Mouse (Mus musculus): ENCODE data around the gene Tmem151b. TPM values are rescaled to one million over a fixed set of nuclear protein-coding genes. Genes with fewer than 3 reads are reported as not detected.
A peak's percentile ranks its signal among the peaks of the same experiment; 100 is the strongest.

Gene Tmem151b
- not detected in 2 replicates for total RNA-seq (2014; fragmentation: Nextera tagmentation)
- total RNA-seq (2017), result not detected in 2 replicates

DNA sequence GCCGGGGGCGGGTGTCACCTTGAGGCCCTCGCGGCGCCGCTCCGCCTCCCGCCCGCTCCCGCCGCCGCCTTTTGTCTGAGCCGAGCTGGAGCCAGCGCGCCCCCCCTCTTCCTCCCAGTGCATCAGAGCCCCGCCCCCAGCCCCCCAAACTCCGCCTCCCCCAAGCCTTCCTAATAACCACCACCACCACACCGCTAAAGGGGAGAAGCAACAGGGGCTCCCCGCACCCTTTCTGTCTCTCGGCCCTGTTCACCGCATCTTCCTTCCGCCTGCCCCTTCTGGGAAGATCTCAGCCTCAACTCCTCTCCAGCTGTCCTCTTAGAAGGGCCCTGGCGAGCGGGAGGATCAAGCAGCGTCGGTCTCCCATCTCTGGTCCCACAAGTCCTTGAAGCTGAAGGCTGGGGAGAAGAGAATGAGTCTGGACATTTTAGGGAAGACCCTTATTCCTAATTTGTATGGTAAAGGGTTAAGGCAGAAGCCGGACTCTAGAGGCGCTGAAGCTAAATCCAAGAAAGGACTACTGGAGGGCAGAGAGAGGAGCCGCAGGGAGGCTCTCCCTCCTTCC is at the start of gene Tmem151b:
TSS of gene Tmem151b (minus strand) at position 61 of the 565 bp plus-strand sequence.
- 0 out of 2 replicates have a peak, but pooled peaks have one; percentile 5 for ATAC-seq (replicated peaks; ENCODE audit: poor library complexity, severe bottlenecking)

DNA sequence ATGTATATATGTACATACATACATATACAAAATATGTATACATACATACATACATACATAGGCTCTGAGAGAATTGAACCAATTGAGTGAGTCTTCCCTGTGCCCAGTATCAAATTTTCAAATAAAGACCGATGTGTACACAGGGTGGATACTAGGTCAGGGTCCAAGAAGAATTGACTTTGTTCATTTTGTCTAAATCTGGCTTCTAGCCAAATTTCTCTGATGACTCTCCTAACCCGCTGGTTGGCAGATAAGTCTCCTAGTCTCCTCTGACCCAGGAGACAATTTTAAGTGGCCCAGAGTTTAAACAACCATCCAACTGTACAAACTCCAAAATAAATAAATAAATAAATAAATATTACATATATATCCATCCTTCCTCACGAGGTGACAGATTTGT is 49.4 kb upstream of the Tmem151b start:
- ATAC-seq (replicated peaks; ENCODE audit: poor library complexity, severe bottlenecking), result no peak

DNA sequence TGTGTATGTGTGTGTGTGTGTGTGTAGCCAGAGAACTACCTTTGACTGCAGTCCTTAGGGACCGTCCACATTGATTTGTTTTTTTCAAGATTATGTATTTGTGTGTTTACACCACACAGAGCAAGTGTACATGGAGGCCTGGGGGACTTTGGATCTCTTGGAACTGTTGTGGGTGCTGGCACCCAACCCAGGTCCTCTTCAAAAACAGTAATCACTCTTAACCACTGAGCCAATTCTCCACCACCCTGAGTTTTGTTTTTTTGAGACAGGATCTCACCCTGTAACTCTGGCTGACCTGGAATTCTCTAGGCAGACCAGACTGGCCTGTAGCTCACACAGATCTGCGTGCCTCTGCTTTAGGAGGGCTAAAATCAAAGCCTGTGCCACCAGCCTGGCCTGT is 48.9 kb upstream of the Tmem151b start:
- no peak for ATAC-seq (replicated peaks; ENCODE audit: poor library complexity, severe bottlenecking)

DNA sequence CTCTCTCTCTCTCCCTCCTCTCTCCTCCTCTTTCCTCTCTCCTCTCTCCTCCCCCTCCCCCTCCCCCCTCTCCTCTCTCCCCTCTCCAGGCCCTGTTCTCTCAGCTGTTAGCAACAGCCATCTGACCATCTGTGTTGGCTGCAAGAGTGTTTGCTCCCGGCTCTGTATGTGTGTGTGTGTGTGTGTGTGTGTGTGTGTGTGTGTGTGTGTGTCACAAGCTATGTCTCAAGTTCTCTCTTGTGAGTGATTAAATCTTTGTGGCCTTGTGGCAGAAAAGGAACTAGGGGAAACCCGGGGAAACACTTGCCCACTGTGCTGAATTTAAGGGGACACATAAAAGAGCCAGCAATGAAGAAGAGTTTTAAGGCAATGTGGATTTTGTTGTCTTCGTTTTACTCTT is 48.3 kb upstream of the Tmem151b start:
- ATAC-seq (replicated peaks; ENCODE audit: poor library complexity, severe bottlenecking), result peak; percentile 51

DNA sequence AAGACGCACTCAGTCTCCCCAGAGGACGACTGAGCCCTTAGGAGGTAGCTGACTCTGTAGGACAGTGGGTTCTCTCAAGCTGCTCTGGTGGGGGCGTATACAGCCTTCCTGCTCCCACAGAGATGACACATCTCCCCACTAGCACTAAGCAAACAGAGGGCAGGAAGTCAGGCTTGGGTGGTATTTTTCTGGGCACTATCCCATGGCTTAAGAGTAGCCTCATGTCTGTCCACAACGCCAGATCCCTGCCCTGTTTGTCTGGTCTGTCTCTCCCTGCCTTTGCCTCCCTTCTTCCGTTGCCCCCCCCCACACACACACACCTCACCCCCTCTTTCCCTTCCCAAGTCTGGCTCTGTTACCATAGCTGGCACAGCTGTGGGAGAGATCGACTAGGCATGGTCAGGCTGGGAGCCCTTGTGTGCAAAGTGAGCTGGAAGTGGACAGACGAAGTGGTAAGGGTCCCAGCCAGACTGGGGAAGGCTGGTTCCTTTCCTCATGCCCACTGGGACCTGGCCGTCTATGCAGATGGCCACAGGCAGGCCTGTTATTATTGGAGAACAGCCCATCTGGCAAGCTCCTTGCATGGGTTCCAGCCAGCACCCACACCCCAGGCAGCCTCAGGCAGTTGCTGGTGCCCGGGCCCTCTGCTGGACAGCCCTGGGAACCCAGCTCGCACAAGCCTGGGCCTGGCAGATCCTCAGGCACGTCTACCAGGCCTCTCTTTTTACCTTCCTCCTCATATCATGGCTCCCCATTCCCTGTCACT is 47.3 kb upstream of the Tmem151b start:
- peak; percentile 60 for ATAC-seq (replicated peaks; ENCODE audit: poor library complexity, severe bottlenecking)

DNA sequence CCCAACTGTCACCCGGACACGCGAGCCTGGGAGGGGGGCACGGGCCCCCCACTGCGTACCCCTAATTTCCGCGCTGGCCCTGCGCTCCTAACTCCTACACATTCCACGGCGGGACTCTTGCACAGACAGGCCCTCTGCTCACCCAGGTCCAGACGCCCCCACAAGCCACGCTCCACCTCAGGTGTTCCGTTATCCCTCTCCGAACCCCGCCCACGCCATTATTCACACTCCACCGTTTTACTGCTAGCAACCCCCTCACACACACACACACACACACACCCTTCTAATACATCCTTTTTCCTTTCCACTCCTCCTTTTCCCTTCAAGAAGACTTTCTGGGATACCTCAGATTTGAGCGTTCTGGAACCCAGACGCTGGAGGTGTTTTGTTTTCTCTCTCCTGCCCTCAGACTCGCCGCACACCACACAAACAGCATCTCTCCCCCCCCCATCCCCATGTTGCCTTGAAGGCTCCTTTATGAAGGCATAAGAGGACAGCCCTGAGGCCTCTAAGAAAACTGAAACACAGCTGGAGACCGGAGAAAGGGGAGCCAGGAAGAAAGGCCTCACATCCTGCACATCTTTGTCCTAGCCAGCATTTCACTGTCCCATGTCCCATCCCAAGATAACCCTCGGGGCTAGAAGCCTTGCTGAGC is 46.4 kb upstream of the Tmem151b start:
- no peak for ATAC-seq (replicated peaks; ENCODE audit: poor library complexity, severe bottlenecking)

DNA sequence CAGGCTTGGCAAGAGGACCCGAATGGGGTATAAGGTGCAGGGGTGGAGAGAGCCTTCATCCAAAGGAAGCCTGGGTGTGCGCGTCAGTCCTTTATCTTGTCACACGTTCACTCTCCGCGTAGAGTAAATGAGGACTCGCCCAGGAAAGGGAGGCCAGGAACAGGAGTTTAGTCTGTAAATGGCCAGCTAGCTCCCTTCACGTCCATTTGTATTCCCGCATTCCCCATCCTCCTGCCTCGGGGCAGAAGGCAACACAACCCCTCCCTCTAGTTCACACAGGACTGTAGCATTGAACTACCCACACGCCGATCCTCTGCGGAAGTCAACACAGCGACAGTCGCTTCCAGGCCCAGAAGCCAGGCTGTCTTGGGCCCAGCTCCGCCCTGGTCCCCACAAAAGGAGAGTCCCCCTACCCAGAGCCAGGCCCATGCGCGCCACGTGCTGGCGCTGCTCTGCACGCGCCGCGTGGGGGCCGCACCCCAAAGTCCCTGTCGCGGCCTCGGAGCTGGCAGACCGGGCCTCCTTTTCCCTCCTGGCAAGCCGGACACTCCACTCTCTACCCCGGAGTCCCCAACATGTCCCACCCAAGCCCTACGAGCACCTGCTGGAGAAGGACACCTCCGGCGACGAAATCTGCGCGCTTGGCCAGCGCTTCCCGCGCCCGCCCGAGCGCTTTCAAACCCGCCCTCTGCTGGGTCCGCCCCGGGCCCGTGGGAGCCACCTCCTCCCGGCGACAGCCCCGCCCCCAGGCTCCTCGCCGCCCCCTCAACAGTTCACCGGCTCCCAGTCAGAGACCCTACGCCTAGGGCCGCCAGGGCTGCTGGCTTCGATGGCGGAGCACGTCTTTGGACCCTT is 45.6 kb upstream of the Tmem151b start:
- peak; percentile 65 for ATAC-seq (replicated peaks; ENCODE audit: poor library complexity, severe bottlenecking)

DNA sequence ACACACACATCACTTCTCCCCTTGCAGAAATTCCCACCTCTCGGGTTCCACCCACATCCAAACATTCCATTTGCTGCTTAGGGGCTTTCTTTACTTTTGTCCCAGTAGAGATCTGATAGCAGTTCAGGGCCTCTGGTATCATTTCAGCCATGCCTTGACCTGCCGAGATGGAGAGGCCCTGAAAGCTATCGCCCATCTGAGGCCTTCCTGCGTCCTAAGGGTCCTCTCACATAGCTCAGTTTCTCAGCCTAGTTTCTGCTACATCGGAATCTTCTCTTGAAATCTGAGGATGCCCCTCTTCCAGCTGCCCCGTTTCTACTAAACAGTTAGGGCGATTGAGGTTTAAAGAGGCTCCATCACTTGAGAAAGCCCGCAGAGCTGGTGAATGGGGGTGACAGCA is 44.7 kb upstream of the Tmem151b start:
- no peak for ATAC-seq (replicated peaks; ENCODE audit: poor library complexity, severe bottlenecking)

DNA sequence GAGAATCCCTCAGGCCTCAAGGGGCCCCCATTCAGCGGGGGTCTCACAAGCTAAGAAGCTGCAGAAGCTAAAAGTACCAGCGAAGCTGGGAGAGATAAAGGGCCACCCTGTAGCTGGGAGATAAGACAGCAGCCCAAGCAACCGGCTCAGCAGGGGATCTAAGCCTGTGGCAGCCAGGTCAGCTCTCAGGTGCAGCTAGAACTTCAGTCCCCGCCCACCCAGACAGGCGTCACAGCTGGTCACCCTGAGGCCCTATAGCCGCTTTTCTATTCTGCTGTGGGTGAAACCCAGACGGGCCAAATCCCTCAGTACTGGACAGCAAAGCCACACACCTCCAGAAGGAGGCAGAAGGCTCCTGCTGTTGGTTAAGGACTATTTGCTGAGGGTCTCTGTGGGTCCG is 44.0 kb upstream of the Tmem151b start:
- no peak for ATAC-seq (replicated peaks; ENCODE audit: poor library complexity, severe bottlenecking)

DNA sequence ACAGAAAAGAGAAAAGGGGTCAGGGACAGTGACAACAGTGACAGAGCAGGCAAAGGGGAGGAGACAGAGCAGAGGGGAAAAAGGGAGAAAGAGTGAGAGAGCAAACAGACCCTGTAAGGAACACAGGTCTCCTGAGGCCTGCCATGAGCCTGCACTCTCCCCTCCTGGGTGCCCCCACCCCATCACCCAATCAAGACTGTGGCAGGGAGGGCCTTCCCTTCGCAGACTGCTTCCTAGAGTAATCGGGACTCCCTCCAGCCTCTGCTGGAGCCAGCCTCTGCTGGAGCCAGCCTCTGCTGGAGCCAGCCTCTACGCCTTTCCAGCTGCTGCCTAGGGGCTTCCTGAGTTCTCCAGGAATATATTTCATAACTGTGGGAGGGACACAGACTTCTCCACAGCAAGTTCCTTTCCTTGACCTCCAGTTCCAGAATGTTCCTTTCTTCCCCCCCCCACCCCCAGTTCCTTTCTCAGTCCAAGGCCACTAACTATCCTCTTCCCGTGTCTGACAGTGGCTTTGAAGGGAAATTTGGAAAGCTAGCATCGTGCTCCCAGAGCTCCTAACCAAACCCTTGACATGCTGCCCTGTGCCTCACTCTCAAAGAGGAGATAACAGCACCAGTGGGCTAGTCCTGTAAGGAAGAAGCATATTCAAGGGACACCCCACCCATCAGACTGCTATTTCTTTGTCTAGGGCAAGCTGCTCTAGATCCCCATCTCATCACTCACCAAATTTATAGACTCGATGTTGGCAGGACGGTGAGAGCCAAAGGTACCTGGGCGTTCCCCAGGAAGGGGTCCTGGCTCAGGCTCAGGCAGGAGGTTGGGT is 43.3 kb upstream of the Tmem151b start:
- ATAC-seq (replicated peaks; ENCODE audit: poor library complexity, severe bottlenecking), result no peak

DNA sequence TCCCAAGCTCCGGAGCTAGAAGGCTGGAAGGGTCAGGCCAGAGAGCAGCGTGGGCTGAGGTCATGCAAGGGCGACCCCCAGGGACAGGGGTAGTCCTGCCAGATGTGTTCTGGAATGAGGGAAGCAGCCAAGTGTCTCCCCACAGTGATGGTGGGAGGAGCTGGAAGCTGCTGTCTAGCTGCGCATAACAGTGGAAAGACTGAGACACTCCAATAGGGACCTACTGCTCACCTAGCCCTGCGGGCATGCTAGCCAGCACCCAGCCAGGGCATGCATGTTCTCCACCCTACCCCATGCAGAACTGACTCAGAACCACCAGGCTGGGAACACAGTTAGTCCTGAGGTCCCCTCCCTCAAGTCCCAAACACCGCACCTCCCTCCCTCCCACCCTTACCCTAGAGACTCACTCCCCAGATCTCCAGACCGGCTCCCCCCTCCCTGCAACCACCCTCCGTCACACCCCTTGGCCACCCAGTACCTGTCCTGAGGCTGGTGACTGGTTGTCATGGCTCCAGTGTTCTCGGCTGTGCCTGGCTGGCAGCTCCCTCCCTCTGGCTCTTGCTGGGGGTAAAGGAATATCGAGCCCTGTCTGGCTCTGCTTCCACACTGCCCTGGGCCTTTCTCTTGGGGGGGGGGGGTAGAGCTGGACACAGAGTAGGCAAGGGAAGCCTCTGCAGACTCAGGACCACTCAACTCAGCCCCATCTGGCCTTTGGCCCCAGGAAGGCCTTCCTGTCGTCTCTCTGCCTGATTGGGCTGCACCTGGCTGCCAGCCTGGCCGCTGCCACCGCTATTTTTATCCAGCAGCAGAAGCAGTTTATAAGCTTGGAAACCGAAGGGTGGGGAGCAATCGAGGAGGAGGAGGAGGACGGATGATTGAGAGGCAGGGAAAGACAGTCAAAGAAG is 42.5 kb upstream of the Tmem151b start:
- ATAC-seq (replicated peaks; ENCODE audit: poor library complexity, severe bottlenecking), result no peak

DNA sequence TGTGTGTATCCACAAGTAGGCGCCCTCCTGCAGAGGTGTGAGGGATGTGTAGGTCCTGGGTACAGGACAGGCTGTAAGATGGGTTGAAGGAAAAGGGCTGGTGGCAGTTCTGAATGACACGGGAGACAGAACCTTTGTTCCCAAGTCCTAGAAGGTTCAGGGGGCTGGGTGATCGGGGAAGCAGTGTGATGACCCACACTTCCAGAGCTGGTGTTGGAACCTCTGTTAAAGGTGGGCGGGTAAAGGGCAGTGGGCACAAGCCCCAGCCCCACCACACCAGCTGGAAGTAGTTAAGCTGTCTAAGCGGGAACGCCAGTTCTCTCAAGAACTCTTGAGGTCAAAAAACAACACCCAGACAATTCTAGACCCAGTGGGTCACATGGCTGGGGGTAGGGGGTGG is 40.9 kb upstream of the Tmem151b start:
- ATAC-seq (replicated peaks; ENCODE audit: poor library complexity, severe bottlenecking), result no peak

DNA sequence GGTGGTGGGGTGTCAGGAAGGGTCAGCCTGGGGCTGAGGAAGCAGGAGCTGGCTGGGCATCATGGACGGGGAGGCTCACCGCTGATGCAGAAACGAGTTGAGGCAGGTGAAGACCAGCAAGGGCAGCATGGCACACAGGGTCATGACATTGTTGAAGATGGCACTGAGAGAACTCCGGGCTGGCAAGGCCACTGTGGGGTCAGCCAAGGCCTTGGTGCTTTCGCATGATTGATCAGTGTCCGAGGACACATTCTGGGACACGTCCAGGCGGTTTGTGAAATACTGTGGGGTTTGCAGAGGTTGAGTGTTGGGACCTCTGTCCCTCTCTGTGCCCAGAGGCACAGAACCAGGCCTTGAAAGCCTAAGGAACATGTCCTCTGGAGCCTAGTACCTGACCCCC is 40.4 kb upstream of the Tmem151b start:
- no peak for ATAC-seq (replicated peaks; ENCODE audit: poor library complexity, severe bottlenecking)

DNA sequence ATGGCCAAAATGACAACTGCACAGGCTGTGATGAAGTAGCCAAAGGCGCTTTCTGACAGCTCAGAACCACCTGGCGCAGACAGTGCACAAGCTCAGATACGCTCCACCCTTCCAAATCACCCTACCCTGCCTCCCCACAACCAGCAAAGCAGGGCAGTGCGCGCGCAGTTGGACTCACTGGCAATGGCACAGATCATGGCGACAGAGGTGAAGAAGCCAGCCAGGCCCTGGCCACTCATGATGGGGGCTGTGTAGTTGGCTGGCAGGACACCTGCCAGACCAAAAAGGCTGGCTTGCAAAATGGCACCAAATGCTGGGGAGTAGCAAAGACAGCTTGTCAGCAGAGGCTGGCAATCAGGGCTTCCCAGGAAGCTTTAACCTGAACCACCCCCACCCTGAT is 39.8 kb upstream of the Tmem151b start:
- no peak for ATAC-seq (replicated peaks; ENCODE audit: poor library complexity, severe bottlenecking)

DNA sequence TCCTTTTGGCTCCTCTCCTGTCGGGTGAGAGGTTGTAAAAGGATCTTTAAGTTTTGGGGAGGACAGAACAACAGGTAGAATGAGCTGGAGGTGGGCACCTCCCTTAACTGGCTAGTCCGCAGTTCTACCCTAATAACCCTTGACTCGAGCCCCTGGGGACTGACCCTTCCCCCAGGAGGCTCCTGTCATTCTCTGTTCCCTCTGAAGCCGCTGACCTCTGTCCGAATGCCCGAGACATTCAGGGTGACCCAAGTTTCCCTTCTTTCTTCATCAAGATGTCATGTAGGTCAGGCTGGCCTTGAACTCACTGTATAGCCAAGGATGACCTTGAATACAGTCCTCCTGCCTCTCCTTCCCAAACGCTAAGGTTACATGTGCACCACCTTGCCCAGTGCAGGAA is 38.9 kb upstream of the Tmem151b start:
- no peak for ATAC-seq (replicated peaks; ENCODE audit: poor library complexity, severe bottlenecking)

DNA sequence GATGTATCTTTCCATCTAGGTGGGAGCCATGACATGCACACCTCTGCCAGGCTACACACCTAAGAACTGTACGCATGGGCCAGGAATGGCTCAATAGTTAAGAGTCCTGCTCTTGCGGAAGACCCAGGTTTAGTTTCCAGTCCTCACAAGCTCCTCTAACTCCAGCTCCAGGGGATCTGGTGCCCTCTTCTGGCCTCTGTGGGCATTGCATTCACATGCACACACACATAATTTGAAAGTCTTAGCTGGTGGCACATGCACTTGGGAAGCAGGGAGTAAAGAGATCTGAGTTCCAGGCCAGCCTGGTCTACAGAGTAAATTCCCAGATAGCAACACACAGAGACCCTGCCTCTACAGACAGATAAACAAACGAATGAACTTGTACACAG is 37.0 kb upstream of the Tmem151b start:
- no peak for ATAC-seq (replicated peaks; ENCODE audit: poor library complexity, severe bottlenecking)

DNA sequence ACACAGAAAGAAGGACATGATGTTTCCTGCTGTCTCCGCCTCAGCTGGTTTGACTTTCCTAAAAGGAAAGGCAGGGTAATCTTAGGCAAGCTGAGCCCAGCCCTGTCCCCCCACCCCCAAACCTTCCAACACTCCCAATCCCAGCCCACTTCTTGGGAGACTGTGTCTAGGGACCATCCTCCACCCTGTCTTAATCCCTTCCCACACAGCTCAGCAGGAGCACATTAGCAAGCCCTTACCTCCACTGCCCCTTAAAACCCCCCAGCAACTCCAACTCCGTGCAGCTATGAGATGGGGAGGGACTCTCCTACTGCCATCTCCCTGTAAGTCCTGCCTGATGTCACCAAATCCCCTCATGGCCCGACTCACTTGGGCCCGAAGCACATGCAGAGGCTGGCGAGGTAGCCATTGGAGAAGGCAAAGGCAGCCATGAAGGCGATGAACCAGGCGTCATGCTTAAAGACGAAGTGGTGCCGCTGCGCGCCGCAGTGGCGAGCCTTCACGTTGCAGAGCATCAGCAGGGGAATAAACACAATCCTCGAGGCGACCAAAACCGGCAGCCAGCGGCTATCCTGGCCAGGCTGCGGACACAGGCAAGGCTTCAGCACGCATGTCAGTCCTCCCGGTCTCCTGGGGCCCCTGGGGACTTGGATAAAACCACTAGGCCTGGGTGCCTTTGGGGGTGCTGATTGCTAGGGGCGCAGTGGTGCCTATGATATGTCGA is 36.4 kb upstream of the Tmem151b start:
- no peak for ATAC-seq (replicated peaks; ENCODE audit: poor library complexity, severe bottlenecking)

Data from granulocyte monocyte progenitor cell, adult 5-6 weeks (primary cell).